Mouse (Mus musculus): ENCODE data around the gene Pex11a. TPM values are rescaled to one million over a fixed set of nuclear protein-coding genes. Genes with fewer than 3 reads are reported as not detected.

The Pex11a gene
- total and polyA plus RNA-seq, 3 experiments, result 2.1 to 4.3 (median 3.4) TPM

DNA sequence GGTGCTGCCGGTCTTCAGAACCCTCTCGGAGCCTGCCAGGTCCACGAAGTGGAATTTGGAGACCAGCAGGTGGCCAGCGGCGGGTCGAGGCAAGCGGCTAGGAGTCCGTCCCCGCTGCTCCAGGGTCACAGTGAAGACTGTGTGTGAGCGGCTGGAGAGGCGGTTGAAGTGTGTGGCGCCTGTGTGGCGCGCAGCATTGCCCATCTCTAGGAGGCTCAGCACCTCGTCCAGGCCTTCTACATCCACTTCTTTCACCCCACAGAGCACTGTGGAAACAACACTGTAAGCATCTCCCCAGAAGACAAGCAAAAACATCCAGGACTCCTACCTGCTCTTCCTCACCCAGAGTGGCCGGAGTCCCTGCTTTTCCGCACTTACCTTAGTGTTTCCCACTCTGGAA lies 32.1 kb downstream of the Pex11a start:
- dilution Hi-C loops (cut with MboI; ENCODE audit: extremely low pct_ligation_motif_present, extremely low pct_unique_long_range_greater_than_20kb, low sequenced_read_pairs), result no loop called here
- no peak overlapping the region for H3K9ac ChIP-seq (ENCODE audit: insufficient read depth, low read depth)
- H3K4me3 ChIP-seq (replicated peaks in 1 of 3; ENCODE audit: low read depth in 2 of 3, low read length in 2 of 3, poor library complexity in 1 of 3), result no peak overlapping the region
- no peak overlapping the region for H3K27ac ChIP-seq (ENCODE audit: insufficient read depth, low read depth)
- no peaks in the 10 kb centered on the region for H3K79me2 ChIP-seq (replicated peaks; ENCODE audit: control insufficient read depth, extremely low read depth, insufficient read depth, poor library complexity, severe bottlenecking)
- TF ChIP-seq MYC (IDR thresholded peaks at IDR 0.05; ENCODE audit: low read depth, low read length), result no peak
- peaks cover 19 to 66% of the 10 kb centered on the region in 2 experiments for H3K36me3 ChIP-seq (replicated peaks in 1 of 2; ENCODE audit: control insufficient read depth in 1 of 2, insufficient read depth in 1 of 2, low read length in 1 of 2)
- H3K27me3 ChIP-seq (replicated peaks), result no peaks in the 10 kb centered on the region
- no peak for DNase-seq (ENCODE audit: extremely low read depth)
- H3K4me2 ChIP-seq (ENCODE audit: insufficient read depth, low read depth, poor library complexity, severe bottlenecking), result no peak overlapping the region
- in situ Hi-C loops (cut with MboI; ENCODE audit: low pct_ligation_motif_present, low pct_unique_long_range_greater_than_20kb, low sequenced_read_pairs), result no loop called here
- peaks cover 2 to 7% of the 10 kb centered on the region in 2 experiments; a peak in 3 of 4 replicates for H3K4me1 ChIP-seq (ENCODE audit: control insufficient read depth in 1 of 2, insufficient read depth in 2 of 2)
- H3K9me3 ChIP-seq (replicated peaks; ENCODE audit: low read length), result no peaks in the 10 kb centered on the region

DNA sequence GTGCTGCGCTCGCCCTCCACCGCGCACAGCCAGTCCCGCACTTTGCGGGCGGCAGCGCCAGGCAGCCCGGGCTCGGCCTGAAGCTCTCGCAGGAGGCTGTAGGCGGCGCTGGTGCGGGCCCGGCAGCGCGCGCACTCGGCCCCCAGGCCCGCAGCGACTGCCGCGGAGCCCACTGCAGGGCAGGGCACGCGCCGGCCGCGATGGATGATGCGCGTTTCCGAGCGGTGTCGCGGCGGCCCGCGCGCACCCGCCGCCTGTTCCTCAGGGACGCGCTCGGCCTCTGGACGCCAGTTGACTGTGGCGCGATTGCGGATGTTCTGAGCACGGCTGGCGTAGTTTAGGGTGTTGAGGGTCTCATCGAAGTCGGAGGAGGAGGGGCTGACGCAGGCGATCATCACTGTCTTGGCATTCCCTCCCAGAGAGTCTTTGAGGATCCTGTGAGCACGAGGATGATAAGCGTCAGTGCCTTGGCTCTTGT lies 32.8 kb downstream of the Pex11a start:
- dilution Hi-C loops (cut with MboI; ENCODE audit: extremely low pct_ligation_motif_present, extremely low pct_unique_long_range_greater_than_20kb, low sequenced_read_pairs), result no loop called here
- H3K9ac ChIP-seq (ENCODE audit: insufficient read depth, low read depth), result no peak overlapping the region
- H3K27me3 ChIP-seq (replicated peaks), result no peaks in the 10 kb centered on the region

DNA sequence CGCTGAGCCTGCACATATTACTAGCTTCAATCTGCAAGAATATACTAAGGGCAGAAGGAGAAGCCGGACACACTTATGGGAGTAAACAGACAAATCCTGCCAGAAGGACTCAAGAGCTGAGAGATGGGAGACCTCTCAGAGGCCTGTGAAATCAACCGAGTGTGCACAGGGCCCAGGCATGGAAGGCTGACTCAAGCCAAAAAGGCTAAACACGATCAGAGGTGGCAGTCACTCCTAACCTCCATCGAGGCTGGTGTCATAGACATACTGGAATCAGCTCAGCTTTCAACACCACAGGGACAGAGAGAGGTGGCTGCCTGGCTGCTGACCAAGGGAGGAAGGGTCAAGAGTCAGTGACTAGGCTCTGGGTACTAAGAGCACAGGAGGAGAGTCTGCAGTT lies 37.7 kb downstream of the Pex11a start:
- TF ChIP-seq PAX5 (IDR thresholded peaks at IDR 0.05; ENCODE audit: low read length) (no peak), USF2 (conservative IDR thresholded peaks at IDR 0.05; ENCODE audit: low read depth, low read length) (no peak), POLR2A (IDR thresholded peaks at IDR 0.05; ENCODE audit: low read depth, low read length) (no peak), JUN (IDR thresholded peaks at IDR 0.05; ENCODE audit: insufficient read depth, low read depth, low read length) (no peak), MEF2A (IDR thresholded peaks at IDR 0.05; ENCODE audit: borderline replicate concordance, low read depth, low read length) (no peak), RCOR1 (conservative IDR thresholded peaks at IDR 0.05; ENCODE audit: low read depth, low read length) (no peak), UBTF (IDR thresholded peaks at IDR 0.05; ENCODE audit: low read depth, low read length) (no peak), CHD1 (IDR thresholded peaks at IDR 0.05; ENCODE audit: low read depth, low read length) (no peak), KAT2A (IDR thresholded peaks at IDR 0.05; ENCODE audit: insufficient replicate concordance, low read length) (no peak), ETS1 (conservative IDR thresholded peaks at IDR 0.05; ENCODE audit: low read depth, low read length) (no peak), IRF4 (IDR thresholded peaks at IDR 0.05; ENCODE audit: low read depth, low read length) (no peak), TCF12 (IDR thresholded peaks at IDR 0.05; ENCODE audit: low read depth, low read length) (no peak), E2F4 (IDR thresholded peaks at IDR 0.05; ENCODE audit: insufficient replicate concordance, low read depth, low read length) (no peak), RAD21 (IDR thresholded peaks at IDR 0.05; ENCODE audit: low read depth, low read length) (no peak)
- Histone ChIP-seq H3K36me3 (replicated peaks in 1 of 2; ENCODE audit: control insufficient read depth in 1 of 2, insufficient read depth in 1 of 2, low read length in 1 of 2) (peaks cover 36 to 96% of the 10 kb centered on the region in 2 experiments), H3K27ac (ENCODE audit: insufficient read depth, low read depth) (no peak overlapping the region), H3K79me2 (replicated peaks; ENCODE audit: control insufficient read depth, extremely low read depth, insufficient read depth, poor library complexity, severe bottlenecking) (no peaks in the 10 kb centered on the region), H3K4me2 (ENCODE audit: insufficient read depth, low read depth, poor library complexity, severe bottlenecking) (no peak overlapping the region), H3K27me3 (replicated peaks) (no peaks in the 10 kb centered on the region), H3K4me1 (ENCODE audit: control insufficient read depth in 1 of 2, insufficient read depth in 2 of 2) (no peaks in the 10 kb centered on the region), H3K4me3 (replicated peaks in 1 of 3; ENCODE audit: low read depth in 2 of 3, low read length in 2 of 3, poor library complexity in 1 of 3) (no peak overlapping the region), H3K9ac (ENCODE audit: insufficient read depth, low read depth) (no peak overlapping the region), H3K9me3 (replicated peaks; ENCODE audit: low read length) (no peaks in the 10 kb centered on the region)
- in situ Hi-C loops (cut with MboI; ENCODE audit: low pct_ligation_motif_present, low pct_unique_long_range_greater_than_20kb, low sequenced_read_pairs), result no loop called here
- dilution Hi-C loops (cut with MboI; ENCODE audit: extremely low pct_ligation_motif_present, extremely low pct_unique_long_range_greater_than_20kb, low sequenced_read_pairs), result no loop called here
- no peak for DNase-seq (ENCODE audit: extremely low read depth)

More for the DNA sequence above, 32.8 kb downstream of the Pex11a start:
- no peaks in the 10 kb centered on the region for H3K9me3 ChIP-seq (replicated peaks; ENCODE audit: low read length)
- no peak overlapping the region for H3K4me2 ChIP-seq (ENCODE audit: insufficient read depth, low read depth, poor library complexity, severe bottlenecking)
- no peaks in the 10 kb centered on the region for H3K79me2 ChIP-seq (replicated peaks; ENCODE audit: control insufficient read depth, extremely low read depth, insufficient read depth, poor library complexity, severe bottlenecking)
- in situ Hi-C loops (cut with MboI; ENCODE audit: low pct_ligation_motif_present, low pct_unique_long_range_greater_than_20kb, low sequenced_read_pairs), result no loop called here
- DNase-seq (ENCODE audit: extremely low read depth), result no peak
- no peak for TF ChIP-seq ZKSCAN1 (IDR thresholded peaks at IDR 0.05; ENCODE audit: borderline replicate concordance, low read depth, low read length)
- no peak for TF ChIP-seq USF2 (conservative IDR thresholded peaks at IDR 0.05; ENCODE audit: low read depth, low read length)
- TF ChIP-seq USF1 (IDR thresholded peaks at IDR 0.05; ENCODE audit: low read depth, low read length), result no peak
- no peak for TF ChIP-seq POLR2AphosphoS2 (IDR thresholded peaks at IDR 0.05; ENCODE audit: low read depth, low read length)
- TF ChIP-seq PAX5 (IDR thresholded peaks at IDR 0.05; ENCODE audit: low read length), result no peak
- TF ChIP-seq MXI1 (IDR thresholded peaks at IDR 0.05; ENCODE audit: low read depth, low read length), result no peak
- no peak for TF ChIP-seq RCOR1 (conservative IDR thresholded peaks at IDR 0.05; ENCODE audit: low read depth, low read length)
- no peak for TF ChIP-seq TCF12 (IDR thresholded peaks at IDR 0.05; ENCODE audit: low read depth, low read length)
- TF ChIP-seq NRF1 (IDR thresholded peaks at IDR 0.05; ENCODE audit: low read depth, low read length), result no peak
- H3K27ac ChIP-seq (ENCODE audit: insufficient read depth, low read depth), result no peak overlapping the region
- H3K4me1 ChIP-seq (ENCODE audit: control insufficient read depth in 1 of 2, insufficient read depth in 2 of 2), result peaks cover 2 to 7% of the 10 kb centered on the region in 2 experiments; a peak in 3 of 4 replicates
- no peak overlapping the region for H3K4me3 ChIP-seq (replicated peaks in 1 of 3; ENCODE audit: low read depth in 2 of 3, low read length in 2 of 3, poor library complexity in 1 of 3)
- H3K36me3 ChIP-seq (replicated peaks in 1 of 2; ENCODE audit: control insufficient read depth in 1 of 2, insufficient read depth in 1 of 2, low read length in 1 of 2), result peaks cover 19 to 72% of the 10 kb centered on the region in 2 experiments

Measured in CH12.LX (cell line).